Mouse (Mus musculus): ENCODE data around the gene Amigo3. TPM values are rescaled to one million over a fixed set of nuclear protein-coding genes. Genes with fewer than 3 reads are reported as not detected.
"Not testable (repeated sequence)": the region's sequence is repeated elsewhere in the genome, so short reads cannot be mapped to it uniquely, and the experiment has no call there.

The Amigo3 gene
- total RNA-seq (2014; rRNA removed; ENCODE audit: low replicate concordance) (1.4 and 7.6 TPM in 2 replicates), polyA plus RNA-seq (2015; fragmentation: Nextera tagmentation; extraction: Ambion mirVana) (1.4 and 1.6 TPM in 2 replicates)

- no peak for TF ChIP-seq EP300 (IDR thresholded peaks at IDR 0.05; ENCODE audit: low read depth)
- TF ChIP-seq CTCF (IDR thresholded peaks at IDR 0.05; ENCODE audit: low read depth): peak; percentile 92
- H3K4me2 ChIP-seq (ENCODE audit: low read depth, low read length): peak within 1 kb of the TSS; percentile 62
- peak; percentile 63 for ATAC-seq (ENCODE audit: insufficient read depth, low read depth)
- peak within 1 kb of the TSS; percentile 69; the same call in 1 of the 2 replicates for H3K27ac ChIP-seq (ENCODE audit: low read depth)
- peak within 1 kb of the TSS; percentile 20; the same call in 1 of the 2 replicates for H3K4me3 ChIP-seq (ENCODE audit: low read depth, low read length)
- peaks cover 50% of the 10 kb centered on the region for H3K36me3 ChIP-seq (replicated peaks; ENCODE audit: control insufficient read depth, insufficient read depth, low read length)
- 53% methylated on average over 20 of the region's 20 CpGs for WGBS
- H3K9ac ChIP-seq (replicated peaks; ENCODE audit: low read depth, low read length): no peak within 1 kb of the TSS; the same call in 1 of the 2 replicates
- no peaks in the 10 kb centered on the region for H3K27me3 ChIP-seq (ENCODE audit: control insufficient read depth, insufficient read depth, low read length)
- peaks cover 10% of the 10 kb centered on the region for H3K4me1 ChIP-seq (ENCODE audit: control insufficient read depth, insufficient read depth)
- DNase-seq (ENCODE audit: low spot score): peak; percentile 98
- H3K9me3 ChIP-seq (replicated peaks; ENCODE audit: control insufficient read depth, low read length): no peaks in the 10 kb centered on the region
These were observed at the start of gene Amigo3 for GRCm38 (mm10) chr9:108052885-108053664. TSS of gene Amigo3 (plus strand) at chr9:108053159.

DNA sequence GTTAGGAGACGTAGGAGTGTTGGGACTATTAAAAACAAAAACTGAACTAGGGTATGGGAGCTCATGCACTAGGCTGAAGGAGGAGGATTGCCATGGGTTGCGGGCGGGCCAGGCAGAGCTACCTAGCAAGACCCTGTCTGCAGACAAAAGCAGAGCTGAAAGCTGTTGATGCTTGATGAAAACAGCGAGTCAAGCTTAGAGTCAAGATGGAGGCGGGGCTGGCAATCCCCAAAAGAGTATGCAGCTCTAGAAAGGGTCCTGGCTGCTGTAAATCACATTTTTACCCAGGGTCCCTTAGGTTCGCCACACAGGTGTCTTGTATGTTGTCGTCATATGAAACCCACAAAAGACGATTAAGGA lies 49.4 kb upstream of the Amigo3 start:
- H3K36me3 ChIP-seq (replicated peaks; ENCODE audit: control insufficient read depth, insufficient read depth, low read length): no peaks in the 10 kb centered on the region
- H3K4me3 ChIP-seq (ENCODE audit: low read depth, low read length): peak overlapping the region; percentile 92
- ATAC-seq (ENCODE audit: insufficient read depth, low read depth): no peak
- no peaks in the 10 kb centered on the region for H3K27me3 ChIP-seq (ENCODE audit: control insufficient read depth, insufficient read depth, low read length)
- no peak for DNase-seq (ENCODE audit: low spot score)
- no peak for TF ChIP-seq CTCF (IDR thresholded peaks at IDR 0.05; ENCODE audit: low read depth)
- no peak for TF ChIP-seq EP300 (IDR thresholded peaks at IDR 0.05; ENCODE audit: low read depth)
- peak overlapping the region; percentile 79 for H3K4me2 ChIP-seq (ENCODE audit: low read depth, low read length)
- peak overlapping the region; percentile 95 for H3K27ac ChIP-seq (ENCODE audit: low read depth)
- peak overlapping the region; percentile 95 for H3K9ac ChIP-seq (replicated peaks; ENCODE audit: low read depth, low read length)
- peaks cover 20% of the 10 kb centered on the region for H3K4me1 ChIP-seq (ENCODE audit: control insufficient read depth, insufficient read depth)
- WGBS: 17% methylated on average over 8 of the region's 8 CpGs
- no peaks in the 10 kb centered on the region for H3K9me3 ChIP-seq (replicated peaks; ENCODE audit: control insufficient read depth, low read length)

- Histone ChIP-seq H3K4me3 (ENCODE audit: low read depth, low read length) (no peak overlapping the region), H3K36me3 (replicated peaks; ENCODE audit: control insufficient read depth, insufficient read depth, low read length) (peaks cover 11% of the 10 kb centered on the region; the same call in 1 of the 2 replicates), H3K4me1 (ENCODE audit: control insufficient read depth, insufficient read depth) (peaks cover 20% of the 10 kb centered on the region), H3K4me2 (ENCODE audit: low read depth, low read length) (no peak overlapping the region), H3K9ac (replicated peaks; ENCODE audit: low read depth, low read length) (no peak overlapping the region), H3K27me3 (ENCODE audit: control insufficient read depth, insufficient read depth, low read length) (no peaks in the 10 kb centered on the region), H3K27ac (ENCODE audit: low read depth) (no peak overlapping the region), H3K9me3 (replicated peaks; ENCODE audit: control insufficient read depth, low read length) (no peaks in the 10 kb centered on the region)
- TF ChIP-seq CTCF (IDR thresholded peaks at IDR 0.05; ENCODE audit: low read depth) (no peak), EP300 (IDR thresholded peaks at IDR 0.05; ENCODE audit: low read depth) (no peak)
- DNase-seq (ENCODE audit: low spot score) (no peak), ATAC-seq (ENCODE audit: insufficient read depth, low read depth) (no peak)
- 92% methylated on average over 5 of the region's 5 CpGs for WGBS
These were observed 44.9 kb upstream of the Amigo3 start for GRCm38 (mm10) chr9:108008041-108008440.

- Histone ChIP-seq H3K4me3 (ENCODE audit: low read depth, low read length) (no peak overlapping the region), H3K27me3 (ENCODE audit: control insufficient read depth, insufficient read depth, low read length) (no peaks in the 10 kb centered on the region), H3K27ac (ENCODE audit: low read depth) (no peak overlapping the region), H3K9me3 (replicated peaks; ENCODE audit: control insufficient read depth, low read length) (no peaks in the 10 kb centered on the region), H3K36me3 (replicated peaks; ENCODE audit: control insufficient read depth, insufficient read depth, low read length) (peaks cover 11% of the 10 kb centered on the region; the same call in 1 of the 2 replicates), H3K4me1 (ENCODE audit: control insufficient read depth, insufficient read depth) (peaks cover under 1% of the 10 kb centered on the region), H3K9ac (replicated peaks; ENCODE audit: low read depth, low read length) (no peak overlapping the region), H3K4me2 (ENCODE audit: low read depth, low read length) (no peak overlapping the region)
- no peak for ATAC-seq (ENCODE audit: insufficient read depth, low read depth)
- TF ChIP-seq CTCF (IDR thresholded peaks at IDR 0.05; ENCODE audit: low read depth) (no peak), EP300 (IDR thresholded peaks at IDR 0.05; ENCODE audit: low read depth) (no peak)
- no peak for DNase-seq (ENCODE audit: low spot score)
These were observed 42.6 kb upstream of the Amigo3 start for GRCm38 (mm10) chr9:108010385-108010784.

- H3K27ac ChIP-seq (ENCODE audit: low read depth); H3K4me2 ChIP-seq (ENCODE audit: low read depth, low read length); DNase-seq (ENCODE audit: low spot score); H3K4me3 ChIP-seq (ENCODE audit: low read depth, low read length); H3K9me3 ChIP-seq (replicated peaks; ENCODE audit: control insufficient read depth, low read length); H3K9ac ChIP-seq (replicated peaks; ENCODE audit: low read depth, low read length); ATAC-seq (ENCODE audit: insufficient read depth, low read depth); H3K27me3 ChIP-seq (ENCODE audit: control insufficient read depth, insufficient read depth, low read length); H3K4me1 ChIP-seq (ENCODE audit: control insufficient read depth, insufficient read depth): not testable (repeated sequence)
- 100% methylated on average over 2 of the region's 2 CpGs for WGBS
- peaks cover 11% of the 10 kb centered on the region; the same call in 1 of the 2 replicates for H3K36me3 ChIP-seq (replicated peaks; ENCODE audit: control insufficient read depth, insufficient read depth, low read length)
- 0 out of 2 replicates have a peak, but pooled peaks have one; percentile 20 for TF ChIP-seq CTCF (IDR thresholded peaks at IDR 0.05; ENCODE audit: low read depth)
These were observed 39.4 kb upstream of the Amigo3 start for GRCm38 (mm10) chr9:108013577-108013976.
